Mouse (Mus musculus): ENCODE measurements around the gene Prph2. TPM values are rescaled to one million over a fixed set of nuclear protein-coding genes. Genes with fewer than 3 reads are reported as not detected.

Prph2 gene
- total RNA-seq (2023), result not detected

GRCm38 (mm10) chr17:46910186-46910585, at the start of gene Prph2:
TSS of gene Prph2 (plus strand) at chr17:46910459.

GRCm38 (mm10) chr17:46890116-46890815, 20.0 kb upstream of the Prph2 start, which contains the start of gene Tbcc:
TSS of gene Tbcc (plus strand) at chr17:46890684.

Other genes starting within 250 kb of the Prph2 start
- 10 to 100 TPM; 22.2 to 28.0 TPM for gene Rrp36, start 236.1 kb upstream of the Prph2 start, total RNA-seq (2023)
- 10 to 100 TPM; 55.1 to 57.7 TPM for gene Mea1, start 231.7 kb upstream of the Prph2 start, total RNA-seq (2023)
- 10 to 100 TPM; 51.1 to 51.6 TPM for gene Klhdc3, start 229.5 kb upstream of the Prph2 start, total RNA-seq (2023)
- gene Ppp2r5d, start 205.3 kb upstream of the Prph2 start, total RNA-seq (2023), result 10 to 100 TPM; 36.6 to 39.9 TPM
- gene Pex6, start 199.0 kb upstream of the Prph2 start, total RNA-seq (2023), result 10 to 100 TPM; 37.4 to 42.4 TPM
- gene Gnmt, start 181.3 kb upstream of the Prph2 start, total RNA-seq (2023), result 1 to 10 TPM; 7.4 to 9.9 TPM
- 100 to 1,000 TPM; 135 to 141 TPM for gene Cnpy3, start 158.2 kb upstream of the Prph2 start, total RNA-seq (2023)
- not detected for gene Ptcra, start 146.7 kb upstream of the Prph2 start, total RNA-seq (2023)
- 10 to 100 TPM; 13.1 to 15.2 TPM for gene 2310039H08Rik, start 137.8 kb upstream of the Prph2 start, total RNA-seq (2023)
- gene Rpl7l1, start 127.8 kb upstream of the Prph2 start, total RNA-seq (2023), result 10 to 100 TPM; 78.8 to 80.1 TPM
- gene Bicral, start 52.0 kb upstream of the Prph2 start, total RNA-seq (2023), result 100 to 1,000 TPM; 106 to 133 TPM
- gene Tbcc, start 19.8 kb upstream of the Prph2 start, total RNA-seq (2023), result 10 to 100 TPM; 12.6 to 17.2 TPM
- 100 to 1,000 TPM in 1 of 2 experiments, 10 to 100 TPM in 1; 89.7 to 105 TPM for gene Ubr2, start 100.1 kb downstream of the Prph2 start, total RNA-seq (2023)

Data from B cell, adult 67 days (primary cell).